In genomic region chr7:143049841-143050816, GRCm38 (mm10) we compare ENCODE assay signal across 10 mouse cellular contexts. TPM values are rescaled to one million over a fixed set of nuclear protein-coding genes. Genes with fewer than 3 reads are reported as not detected.
A peak's percentile ranks its signal among the peaks of the same experiment; 100 is the strongest.
DNase-seq lines count a peak whose midpoint lies in the region; ATAC-seq and TF ChIP-seq lines count a peak whose summit lies in the region.
"Had no signal": no experiment of that assay in that cellular context is flagged by ENCODE, and none has a peak within 500 bp of the region (broad histone marks: within the 10 kb centered on the region; RNA-seq: fewer than 3 reads in every experiment).

No protein-coding gene starts in this region.

- TF ChIP-seq CTCF in left cerebral cortex, adult 2 months (IDR thresholded peaks at IDR 0.05): no peak

- H3K27me3 ChIP-seq in forebrain, embryonic 15.5 days: no peaks in the 10 kb centered on the region
- H3K27me3 ChIP-seq: neural tube, embryonic 12.5 days had no signal

- no peak for DNase-seq in left cerebral cortex, adult 2 months (ENCODE audit: extremely low spot score in 1 of 2, low spot score in 2 of 2)
- DNase-seq in left cerebral cortex, adult 18-20 months (ENCODE audit: low spot score in 2 of 2): no peak
- peak; percentile 71 for DNase-seq in R1 (ENCODE audit: low read depth, low spot score)
- DNase-seq in heart, adult 18-20 months: peak; percentile 86
- DNase-seq in kidney, postnatal 14 days: peak; percentile 79
- DNase-seq in right cerebral cortex, postnatal 14 days: no peak

- ATAC-seq in forebrain, embryonic 15.5 days (replicated peaks): no peak

- intact Hi-C loops in left cerebral cortex, adult 2 months (cut with DNase I): no loop called here

- WGBS in forebrain, embryonic 15.5 days: 92% methylated on average over 3 of the region's 3 CpGs

- H3K9ac ChIP-seq in forebrain, embryonic 15.5 days (replicated peaks): no peak overlapping the region
- H3K9ac ChIP-seq: neural tube, embryonic 12.5 days had no signal

- peaks cover 22% of the 10 kb centered on the region for H3K4me1 ChIP-seq in forebrain, embryonic 15.5 days

- peak overlapping the region; percentile 19; the same call in 1 of the 2 replicates for H3K27ac ChIP-seq in left cerebral cortex, adult 2 months
- no peak overlapping the region for H3K27ac ChIP-seq in forebrain, embryonic 15.5 days (replicated peaks)
- H3K27ac ChIP-seq: neural tube, embryonic 12.5 days had no signal

- H3K4me3 ChIP-seq in left cerebral cortex, adult 2 months: no peak overlapping the region
- H3K4me3 ChIP-seq in forebrain, embryonic 15.5 days: no peak overlapping the region
- H3K4me3 ChIP-seq: neural tube, embryonic 12.5 days had no signal

- H3K9me3 ChIP-seq in forebrain, embryonic 15.5 days: no peaks in the 10 kb centered on the region
- H3K9me3 ChIP-seq: neural tube, embryonic 12.5 days had no signal

- no peak overlapping the region for H3K4me2 ChIP-seq in forebrain, embryonic 15.5 days (replicated peaks)
- H3K4me2 ChIP-seq: neural tube, embryonic 12.5 days had no signal

- no peaks in the 10 kb centered on the region for H3K36me3 ChIP-seq in forebrain, embryonic 15.5 days
- H3K36me3 ChIP-seq: neural tube, embryonic 12.5 days had no signal

RNA-seq across cellular contexts. Expression of gene Cd81, which starts 2.4 kb away (rescaled TPM):
- 100 to 1,000 TPM; 380 to 388 TPM for total RNA-seq in left cerebral cortex, adult 2 months (2021)
- total RNA-seq in left cerebral cortex, adult 18-20 months (2021): 100 to 1,000 TPM; 388 to 392 TPM
- total RNA-seq in heart, adult 18-20 months (2021): 100 to 1,000 TPM; 410 to 413 TPM
- polyA plus RNA-seq in forebrain, embryonic 15.5 days (2015; fragmentation: Nextera tagmentation; extraction: Ambion mirVana): 286 and 294 TPM in 2 replicates

RNA-seq across cellular contexts. Expression of gene Tssc4, which starts 18.9 kb away (rescaled TPM):
- total RNA-seq in left cerebral cortex, adult 2 months (2021): 10 to 100 TPM; 38.0 to 41.5 TPM
- total RNA-seq in left cerebral cortex, adult 18-20 months (2021): 10 to 100 TPM; 37.8 to 39.6 TPM
- total RNA-seq in heart, adult 18-20 months (2021): 10 to 100 TPM; 13.1 to 14.9 TPM
- polyA plus RNA-seq in forebrain, embryonic 15.5 days (2015; fragmentation: Nextera tagmentation; extraction: Ambion mirVana): 103 and 106 TPM in 2 replicates

RNA-seq across cellular contexts. Expression of gene Trpm5, which starts 44.3 kb away (rescaled TPM):
- not detected for total RNA-seq in left cerebral cortex, adult 2 months (2021)
- not detected for total RNA-seq in left cerebral cortex, adult 18-20 months (2021)
- under 1 TPM in 1 of 2 experiments, not detected in 1; 0.10 TPM for total RNA-seq in heart, adult 18-20 months (2021)
- 1.2 and 1.3 TPM in 2 replicates for polyA plus RNA-seq in forebrain, embryonic 15.5 days (2015; fragmentation: Nextera tagmentation; extraction: Ambion mirVana)
- total RNA-seq: common myeloid progenitor, adult 5-6 weeks; granulocyte monocyte progenitor cell, adult 5-6 weeks had no signal

RNA-seq across cellular contexts. Expression of gene Tspan32, which starts 45.3 kb away (rescaled TPM):
- under 1 TPM in 1 of 2 experiments, not detected in 1; 0.07 TPM for total RNA-seq in left cerebral cortex, adult 2 months (2021)
- total RNA-seq in left cerebral cortex, adult 18-20 months (2021): under 1 TPM in 1 of 2 experiments, not detected in 1; 0.44 TPM
- 1 to 10 TPM in 1 of 2 experiments, under 1 TPM in 1; 0.69 to 2.6 TPM for total RNA-seq in heart, adult 18-20 months (2021)
- polyA plus RNA-seq in forebrain, embryonic 15.5 days (2015; fragmentation: Nextera tagmentation; extraction: Ambion mirVana): 0.33 and 0.64 TPM in 2 replicates

RNA-seq across cellular contexts. Expression of gene Kcnq1, which starts 56.0 kb away (rescaled TPM):
- 1 to 10 TPM in 1 of 2 experiments, under 1 TPM in 1; 0.61 to 1.2 TPM for total RNA-seq in left cerebral cortex, adult 2 months (2021)
- total RNA-seq in left cerebral cortex, adult 18-20 months (2021): under 1 TPM; 0.30 to 0.54 TPM
- total RNA-seq in heart, adult 18-20 months (2021): 10 to 100 TPM; 33.8 to 36.4 TPM
- 0.81 and 1.4 TPM in 2 replicates for polyA plus RNA-seq in forebrain, embryonic 15.5 days (2015; fragmentation: Nextera tagmentation; extraction: Ambion mirVana)
- total RNA-seq: common myeloid progenitor, adult 5-6 weeks; granulocyte monocyte progenitor cell, adult 5-6 weeks had no signal

Comparison
In these comparisons a context has a peak if more than half of its experiments do, and no peak if none do; other contexts are left out.
1. DNase-seq: peak in R1 (single experiment), heart, adult 18-20 months (2 of 2) and kidney, postnatal 14 days (single experiment); none in left cerebral cortex, adult 2 months (0 of 2), left cerebral cortex, adult 18-20 months (0 of 2) and right cerebral cortex, postnatal 14 days (single experiment).